Mouse (Mus musculus): Measurements from ENCODE around the gene Klrg1. TPM values are rescaled to one million over a fixed set of nuclear protein-coding genes. Genes with fewer than 3 reads are reported as not detected.
A peak's percentile ranks its signal among the peaks of the same experiment; 100 is the strongest.

The Klrg1 gene
- polyA plus RNA-seq (2014; fragmentation: Nextera tagmentation; extraction: Ambion mirVana): not detected in 2 replicates

DNA sequence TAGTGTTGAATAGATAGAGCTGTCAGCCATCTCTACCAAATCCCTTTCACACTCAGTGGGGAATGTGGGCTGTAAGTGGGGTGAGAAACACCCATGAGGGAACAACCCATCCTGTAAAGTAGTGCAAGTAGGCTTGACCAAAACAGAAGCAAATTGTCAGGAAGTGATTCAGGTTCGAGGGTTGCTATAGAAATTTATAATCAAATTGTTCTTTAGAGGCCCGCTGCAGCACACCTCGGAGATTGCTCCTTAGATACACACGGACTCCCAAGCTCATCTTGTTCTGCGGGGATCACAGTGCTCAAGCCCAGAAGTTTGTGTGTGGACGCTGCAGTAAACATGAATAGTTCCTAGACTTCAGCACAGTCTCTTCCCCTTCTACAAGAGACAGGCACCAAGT is at the start of gene Klrg1:
Gene Klrg1 (minus strand): TSS at position 101 of the 400 bp plus-strand sequence.
- Histone ChIP-seq H3K36me3 (replicated peaks; ENCODE audit: control insufficient read depth, insufficient read depth, low read depth, low read length) (no peaks in the 10 kb centered on the region), H3K27me3 (ENCODE audit: control insufficient read depth, insufficient read depth, low read length) (no peaks in the 10 kb centered on the region), H3K9me3 (replicated peaks; ENCODE audit: control insufficient read depth, low read length) (no peaks in the 10 kb centered on the region), H3K4me2 (ENCODE audit: low read depth, low read length) (no peak within 1 kb of the TSS), H3K27ac (replicated peaks; ENCODE audit: low read depth, low read length) (no peak within 1 kb of the TSS), H3K9ac (replicated peaks; ENCODE audit: low read length) (no peak within 1 kb of the TSS), H3K4me3 (ENCODE audit: low read depth, low read length) (no peak within 1 kb of the TSS), H3K4me1 (ENCODE audit: control insufficient read depth, insufficient read depth, low read length) (no peaks in the 10 kb centered on the region)
- WGBS: 84% methylated on average over 6 of the region's 6 CpGs
- no peak for DNase-seq (ENCODE audit: low spot score)
- no peak for ATAC-seq (replicated peaks; ENCODE audit: insufficient number of reproducible peaks, low FRiP score, low TSS enrichment, low read depth)

DNA sequence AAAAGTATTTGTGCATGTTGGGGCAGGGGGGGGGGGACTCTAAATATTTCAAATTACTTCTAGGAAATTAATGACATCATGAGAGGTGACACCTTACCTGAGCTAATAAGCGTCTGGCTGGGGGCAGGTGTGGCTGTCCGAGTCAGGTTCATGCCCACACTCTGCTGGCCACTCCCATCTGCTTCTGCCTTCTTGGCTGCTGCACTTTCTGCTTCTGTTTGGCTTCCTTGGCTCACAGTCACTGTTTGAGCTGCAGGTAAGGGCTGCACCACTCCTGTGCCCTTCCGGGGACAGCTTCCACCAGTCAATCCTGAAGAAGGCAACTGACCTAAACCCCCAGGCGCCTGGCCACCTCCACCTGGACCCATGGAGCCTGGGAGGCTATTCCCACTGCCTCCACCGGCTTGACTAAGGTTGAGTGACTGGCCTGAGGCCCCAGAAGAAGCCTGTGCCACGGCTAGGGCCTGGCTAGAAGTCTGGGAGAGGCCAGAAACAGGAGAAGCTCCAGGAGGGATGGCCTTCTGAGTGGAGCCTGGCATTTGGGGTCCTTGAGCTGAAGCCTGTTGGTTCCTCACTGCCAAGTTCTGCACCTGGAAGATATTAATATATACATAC is 42.8 kb upstream of the Klrg1 start:
- Histone ChIP-seq H3K4me1 (ENCODE audit: control insufficient read depth, insufficient read depth, low read length) (no peaks in the 10 kb centered on the region), H3K27me3 (ENCODE audit: control insufficient read depth, insufficient read depth, low read length) (no peaks in the 10 kb centered on the region), H3K9me3 (replicated peaks; ENCODE audit: control insufficient read depth, low read length) (no peaks in the 10 kb centered on the region), H3K4me2 (ENCODE audit: low read depth, low read length) (no peak overlapping the region), H3K36me3 (replicated peaks; ENCODE audit: control insufficient read depth, insufficient read depth, low read depth, low read length) (peaks cover 4% of the 10 kb centered on the region), H3K4me3 (ENCODE audit: low read depth, low read length) (no peak overlapping the region), H3K27ac (replicated peaks; ENCODE audit: low read depth, low read length) (no peak overlapping the region), H3K9ac (replicated peaks; ENCODE audit: low read length) (no peak overlapping the region)
- WGBS: 88% methylated on average over 6 of the region's 6 CpGs
- DNase-seq (ENCODE audit: low spot score) (no peak), ATAC-seq (replicated peaks; ENCODE audit: insufficient number of reproducible peaks, low FRiP score, low TSS enrichment, low read depth) (no peak)

DNA sequence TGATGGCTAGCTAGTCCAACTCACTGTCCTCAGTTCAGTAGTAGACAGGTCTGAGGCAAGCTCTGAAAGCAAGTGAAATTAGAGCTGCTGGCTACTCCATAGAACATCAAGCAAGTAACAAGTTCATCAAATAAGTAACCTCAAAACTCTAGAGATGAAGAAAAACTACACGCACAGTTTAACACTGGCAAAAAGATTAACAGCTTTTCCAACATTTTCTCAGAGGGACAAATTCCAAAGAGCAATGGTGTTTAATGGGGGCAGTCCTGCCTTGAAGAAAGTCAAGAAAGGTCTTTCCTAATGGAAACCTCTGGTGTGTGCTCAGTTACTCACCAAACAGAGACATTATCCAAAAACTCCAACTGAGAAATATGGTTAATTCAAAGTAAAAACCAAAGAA is 36.0 kb upstream of the Klrg1 start:
- no peak for DNase-seq (ENCODE audit: low spot score)
- H3K4me3 ChIP-seq (ENCODE audit: low read depth, low read length): no peak overlapping the region
- H3K27ac ChIP-seq (replicated peaks; ENCODE audit: low read depth, low read length): no peak overlapping the region
- H3K4me1 ChIP-seq (ENCODE audit: control insufficient read depth, insufficient read depth, low read length): no peaks in the 10 kb centered on the region
- ATAC-seq (replicated peaks; ENCODE audit: insufficient number of reproducible peaks, low FRiP score, low TSS enrichment, low read depth): no peak
- WGBS: 100% methylated on average over 1 of the region's 1 CpGs
- H3K27me3 ChIP-seq (ENCODE audit: control insufficient read depth, insufficient read depth, low read length): no peaks in the 10 kb centered on the region
- peaks cover 4% of the 10 kb centered on the region; the same call in 1 of the 2 replicates for H3K36me3 ChIP-seq (replicated peaks; ENCODE audit: control insufficient read depth, insufficient read depth, low read depth, low read length)
- no peak overlapping the region for H3K9ac ChIP-seq (replicated peaks; ENCODE audit: low read length)
- no peaks in the 10 kb centered on the region for H3K9me3 ChIP-seq (replicated peaks; ENCODE audit: control insufficient read depth, low read length)
- H3K4me2 ChIP-seq (ENCODE audit: low read depth, low read length): no peak overlapping the region

DNA sequence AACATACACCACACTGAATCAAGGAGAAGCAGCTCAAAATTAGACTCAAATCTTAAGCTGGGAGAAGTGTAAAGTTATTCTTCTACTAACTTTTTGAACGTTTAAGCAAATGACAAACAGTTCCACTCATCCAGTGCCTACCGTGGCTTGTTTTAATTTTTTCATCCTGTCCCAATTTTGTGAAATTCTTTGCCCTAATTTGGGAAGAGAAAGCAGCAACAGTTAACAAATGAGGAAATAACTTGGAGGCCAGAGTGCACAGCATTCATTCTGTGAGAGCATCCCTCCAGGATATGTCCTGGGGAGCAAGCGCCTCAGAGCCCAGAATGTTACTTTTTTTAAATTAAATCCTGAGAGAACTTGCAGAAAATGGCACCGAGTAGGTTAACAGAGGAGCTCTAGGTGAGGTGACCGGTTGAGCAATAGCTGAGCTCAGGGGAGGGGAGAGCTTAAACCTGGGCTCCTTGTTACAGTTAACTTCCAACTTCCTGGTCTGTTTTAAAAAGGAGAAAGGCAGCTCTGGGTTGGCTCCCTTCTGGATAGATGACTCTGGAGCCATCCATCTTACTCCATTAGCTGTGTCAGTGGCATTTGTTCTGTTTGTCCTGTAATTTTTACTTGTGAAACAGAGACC is 27.6 kb upstream of the Klrg1 start:
- H3K4me3 ChIP-seq (ENCODE audit: low read depth, low read length): no peak overlapping the region; the same call in 1 of the 2 replicates
- peak overlapping the region; percentile 87; the same call in 1 of the 2 replicates for H3K9ac ChIP-seq (replicated peaks; ENCODE audit: low read length)
- H3K4me2 ChIP-seq (ENCODE audit: low read depth, low read length): peak overlapping the region; percentile 59; the same call in 1 of the 2 replicates
- H3K9me3 ChIP-seq (replicated peaks; ENCODE audit: control insufficient read depth, low read length): no peaks in the 10 kb centered on the region
- H3K36me3 ChIP-seq (replicated peaks; ENCODE audit: control insufficient read depth, insufficient read depth, low read depth, low read length): peaks cover 3% of the 10 kb centered on the region; the same call in 1 of the 2 replicates
- H3K27me3 ChIP-seq (ENCODE audit: control insufficient read depth, insufficient read depth, low read length): no peaks in the 10 kb centered on the region
- H3K27ac ChIP-seq (replicated peaks; ENCODE audit: low read depth, low read length): no peak overlapping the region
- H3K4me1 ChIP-seq (ENCODE audit: control insufficient read depth, insufficient read depth, low read length): peaks cover 2% of the 10 kb centered on the region; the same call in 1 of the 2 replicates
- ATAC-seq (replicated peaks; ENCODE audit: insufficient number of reproducible peaks, low FRiP score, low TSS enrichment, low read depth): no peak
- DNase-seq (ENCODE audit: low spot score): no peak
- WGBS: 58% methylated on average over 5 of the region's 5 CpGs

DNA sequence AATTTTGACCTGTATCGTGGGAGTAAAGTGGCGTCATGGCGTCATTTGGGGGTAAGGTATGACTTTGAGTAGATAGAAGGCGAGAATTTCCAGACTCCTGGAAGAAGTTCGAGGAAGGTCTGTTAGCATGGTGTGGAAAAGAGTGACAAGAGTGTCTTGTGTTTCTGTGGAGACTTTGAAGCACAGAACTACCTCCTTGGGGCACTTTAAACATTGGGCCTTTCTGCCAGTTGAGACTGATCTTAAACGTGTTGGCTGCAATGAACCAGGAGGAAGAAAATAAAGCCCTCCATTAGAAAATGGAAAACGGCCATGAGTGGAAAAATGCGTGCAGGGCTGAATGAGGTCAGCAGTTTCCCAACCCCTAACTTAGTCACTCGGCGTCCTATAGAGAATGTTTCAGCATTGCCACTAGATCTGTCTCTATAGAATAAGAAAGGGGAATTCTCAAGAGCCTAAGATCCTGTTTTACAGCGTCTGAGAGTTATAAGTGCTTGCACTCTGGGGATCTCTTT is 26.8 kb upstream of the Klrg1 start:
- no peaks in the 10 kb centered on the region for H3K27me3 ChIP-seq (ENCODE audit: control insufficient read depth, insufficient read depth, low read length)
- 11% methylated on average over 11 of the region's 11 CpGs for WGBS
- ATAC-seq (replicated peaks; ENCODE audit: insufficient number of reproducible peaks, low FRiP score, low TSS enrichment, low read depth): no peak

DNA sequence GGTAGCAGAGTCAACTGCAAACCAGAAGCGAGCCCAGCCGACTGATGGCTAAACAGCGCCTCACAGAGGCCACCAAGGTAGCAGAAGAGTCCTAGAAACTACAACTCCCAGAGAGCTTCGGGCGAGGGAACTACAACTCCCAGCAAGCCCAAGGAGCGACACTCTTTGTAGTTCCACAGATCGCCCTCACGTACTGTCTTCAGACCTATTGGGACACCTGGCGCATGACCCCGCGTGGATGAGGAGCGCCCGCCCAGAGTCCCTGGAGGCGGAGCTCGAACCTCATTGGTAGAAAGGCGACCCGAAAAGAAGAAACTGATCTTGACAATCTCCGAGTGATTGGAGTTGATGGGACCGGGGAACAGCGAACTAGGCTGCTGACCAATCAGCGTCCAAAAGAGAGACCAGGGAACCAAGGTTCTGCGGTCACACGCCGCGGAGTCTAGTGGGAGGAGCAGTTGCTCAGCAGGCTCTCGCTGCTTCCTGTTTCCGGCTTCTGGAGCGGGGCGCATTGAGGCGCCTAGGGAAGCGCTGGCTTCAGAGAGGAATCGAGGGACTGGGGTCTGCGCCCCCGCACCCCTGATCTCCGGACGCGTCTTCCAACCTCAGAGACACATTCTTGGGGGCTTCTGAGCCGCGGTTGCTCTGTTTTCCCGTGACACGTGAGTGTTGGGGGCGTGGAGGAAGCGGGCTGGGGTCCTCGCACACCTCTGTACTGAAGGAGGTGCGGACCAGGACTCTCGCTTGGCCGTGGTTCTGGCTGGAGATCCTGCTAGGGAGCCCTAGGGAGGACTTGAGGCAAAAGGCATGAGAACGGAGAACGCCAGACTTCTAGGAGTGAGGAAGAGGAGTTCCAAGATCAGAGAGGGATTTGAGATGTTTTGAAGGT is 26.1 kb upstream of the Klrg1 start, which contains the start of gene M6pr:
Gene M6pr (plus strand): TSS at position 216 of the 889 bp plus-strand sequence.
- ATAC-seq (replicated peaks; ENCODE audit: insufficient number of reproducible peaks, low FRiP score, low TSS enrichment, low read depth) (peak; percentile 99), DNase-seq (ENCODE audit: low spot score) (peak; percentile 98)
- H3K27me3 ChIP-seq (ENCODE audit: control insufficient read depth, insufficient read depth, low read length): no peaks in the 10 kb centered on the region
- peak within 1 kb of the TSS; percentile 59 for H3K4me2 ChIP-seq (ENCODE audit: low read depth, low read length)
- H3K9me3 ChIP-seq (replicated peaks; ENCODE audit: control insufficient read depth, low read length): no peaks in the 10 kb centered on the region
- H3K4me3 ChIP-seq (ENCODE audit: low read depth, low read length): peak within 1 kb of the TSS; percentile 82
- H3K9ac ChIP-seq (replicated peaks; ENCODE audit: low read length): peak within 1 kb of the TSS; percentile 87
- WGBS: under 1% methylated on average over 49 of the region's 49 CpGs
- H3K36me3 ChIP-seq (replicated peaks; ENCODE audit: control insufficient read depth, insufficient read depth, low read depth, low read length): peaks cover 3% of the 10 kb centered on the region; the same call in 1 of the 2 replicates
- peaks cover 2% of the 10 kb centered on the region; the same call in 1 of the 2 replicates for H3K4me1 ChIP-seq (ENCODE audit: control insufficient read depth, insufficient read depth, low read length)
- H3K27ac ChIP-seq (replicated peaks; ENCODE audit: low read depth, low read length): 0 out of 2 replicates have a peak within 1 kb of the TSS, but pooled peaks have one; percentile 13

More for the DNA sequence above, 26.8 kb upstream of the Klrg1 start:
- Histone ChIP-seq H3K27ac (replicated peaks; ENCODE audit: low read depth, low read length) (no peak overlapping the region), H3K36me3 (replicated peaks; ENCODE audit: control insufficient read depth, insufficient read depth, low read depth, low read length) (peaks cover 3% of the 10 kb centered on the region; the same call in 1 of the 2 replicates), H3K4me3 (ENCODE audit: low read depth, low read length) (peak overlapping the region; percentile 82), H3K4me1 (ENCODE audit: control insufficient read depth, insufficient read depth, low read length) (peaks cover 2% of the 10 kb centered on the region; the same call in 1 of the 2 replicates), H3K4me2 (ENCODE audit: low read depth, low read length) (peak overlapping the region; percentile 59), H3K9ac (replicated peaks; ENCODE audit: low read length) (peak overlapping the region; percentile 87), H3K9me3 (replicated peaks; ENCODE audit: control insufficient read depth, low read length) (no peaks in the 10 kb centered on the region)
- no peak for DNase-seq (ENCODE audit: low spot score)

DNA sequence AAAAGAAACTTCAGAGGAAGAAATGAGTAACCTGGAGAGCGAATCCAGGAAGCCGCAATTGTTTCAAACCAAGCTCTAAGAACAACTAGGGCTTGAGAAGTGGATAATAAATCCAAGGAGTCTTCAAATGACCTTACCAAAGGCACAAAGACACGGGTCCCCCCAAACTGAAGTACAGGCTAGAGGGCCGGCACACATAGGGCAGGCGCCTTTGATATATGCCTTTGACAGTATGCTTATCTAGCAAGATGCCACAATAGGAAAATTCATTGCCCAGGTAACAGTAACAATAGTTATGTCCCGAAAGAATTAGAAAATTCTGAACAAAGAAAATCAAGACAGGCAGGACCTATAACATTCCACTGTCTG is 25.4 kb upstream of the Klrg1 start:
- 63% methylated on average over 6 of the region's 6 CpGs for WGBS
- no peak overlapping the region; the same call in 1 of the 2 replicates for H3K4me3 ChIP-seq (ENCODE audit: low read depth, low read length)
- peaks cover 2% of the 10 kb centered on the region; the same call in 1 of the 2 replicates for H3K4me1 ChIP-seq (ENCODE audit: control insufficient read depth, insufficient read depth, low read length)
- DNase-seq (ENCODE audit: low spot score) (no peak), ATAC-seq (replicated peaks; ENCODE audit: insufficient number of reproducible peaks, low FRiP score, low TSS enrichment, low read depth) (no peak)
- H3K9ac ChIP-seq (replicated peaks; ENCODE audit: low read length): no peak overlapping the region
- H3K9me3 ChIP-seq (replicated peaks; ENCODE audit: control insufficient read depth, low read length): no peaks in the 10 kb centered on the region
- no peak overlapping the region for H3K4me2 ChIP-seq (ENCODE audit: low read depth, low read length)
- H3K27me3 ChIP-seq (ENCODE audit: control insufficient read depth, insufficient read depth, low read length): no peaks in the 10 kb centered on the region
- no peak overlapping the region for H3K27ac ChIP-seq (replicated peaks; ENCODE audit: low read depth, low read length)
- H3K36me3 ChIP-seq (replicated peaks; ENCODE audit: control insufficient read depth, insufficient read depth, low read depth, low read length): no peaks in the 10 kb centered on the region
